Mouse (Mus musculus) G1E (cell line): ENCODE measurements at regions not wholly inside any gene's neighbourhood (a gene's known extent, or its start where the extent isn't known, plus 50 kb on each side); places are given as distances from the start of the nearest gene placed in this dataset.

Experiments
- ATAC-seq: 2 replicates; pipeline ENCODE4 v1.8.0; 2016; ENCODE audit warnings: mild to moderate bottlenecking; ENCODE audit not compliant: insufficient number of reproducible peaks, poor library complexity, low FRiP score, severe bottlenecking; ENCODE audit errors: extremely low read depth
- DNase-seq: peaks from one replicate; pipeline ENCODE4 v3.0.0; 2012; ENCODE audit warnings: low spot score
- H3K27me3 ChIP-seq: 2 replicates; pipeline ENCODE4 v1.6.1; 2012; ENCODE audit warnings: mild to moderate bottlenecking, low read length, inconsistent platforms; ENCODE audit not compliant: insufficient read depth
- H3K36me3 ChIP-seq: replicated peaks from 2 replicates; pipeline ENCODE3; 2012; ENCODE audit warnings: mild to moderate bottlenecking, inconsistent platforms
- H3K4me1 ChIP-seq: 2 replicates; pipeline ENCODE4 v1.6.1; 2012; ENCODE audit warnings: low read depth, low read length, inconsistent platforms, mixed read lengths; ENCODE audit not compliant: insufficient read depth
- H3K4me3 ChIP-seq: 2 replicates; pipeline ENCODE4 v1.5.1; 2012; ENCODE audit warnings: low read depth, mild to moderate bottlenecking, inconsistent platforms, low read length, moderate library complexity, mixed read lengths
- H3K9me3 ChIP-seq: replicated peaks from 2 replicates; pipeline ENCODE4 v1.6.1; 2012; ENCODE audit warnings: inconsistent platforms
- CTCF ChIP-seq: IDR thresholded peaks from 2 replicates; pipeline ENCODE4 v1.5.1; 2012; ENCODE audit warnings: low read depth, low read length, inconsistent platforms, mixed read lengths
- GATA1 ChIP-seq: IDR thresholded peaks from 2 replicates; pipeline ENCODE4 v1.6.1; 2012; ENCODE audit warnings: borderline replicate concordance, low read length, inconsistent platforms, mixed read lengths
- GATA2 ChIP-seq: IDR thresholded peaks from 2 replicates; pipeline ENCODE4 v1.6.1; 2012; ENCODE audit warnings: low read depth, low read length, inconsistent platforms, borderline replicate concordance
- POLR2AphosphoS5 ChIP-seq: IDR thresholded peaks from 2 replicates; pipeline ENCODE4 v1.6.1; 2012; ENCODE audit warnings: low read depth, low read length, inconsistent platforms; ENCODE audit not compliant: insufficient replicate concordance
- TAL1 ChIP-seq: conservative IDR thresholded peaks from 2 replicates; pipeline ENCODE4 v1.6.1; 2012; ENCODE audit warnings: low read depth, low read length, inconsistent platforms, mixed read lengths

DNA sequence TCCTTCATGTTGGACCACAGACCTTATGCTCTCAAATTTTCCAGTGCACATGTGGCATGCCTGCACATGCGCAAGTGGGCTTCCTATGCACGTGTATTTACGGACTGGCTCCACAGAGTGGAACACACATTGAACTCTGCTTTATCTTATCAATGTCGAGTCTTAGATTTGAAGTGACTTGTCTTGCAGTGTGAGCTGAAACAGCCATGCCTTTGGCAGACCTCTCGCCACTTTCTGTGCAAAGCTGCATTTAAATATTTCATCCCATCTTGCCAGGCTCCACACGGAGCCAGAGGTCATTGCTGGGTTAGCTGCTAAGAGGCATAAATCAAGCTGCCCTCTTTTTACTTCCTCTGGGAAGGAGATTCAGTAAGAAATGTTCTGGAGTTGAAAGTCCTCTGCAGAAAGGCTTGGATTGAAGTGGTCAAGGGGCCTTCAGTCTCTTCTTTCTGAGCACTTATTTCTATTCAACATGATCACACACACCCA, 248.4 kb downstream of the Eipr1 start:
- ATAC-seq (no peak), DNase-seq (no peak)
- no peaks in the 10 kb centered on the region for H3K36me3 ChIP-seq
- no peak for TF ChIP-seq GATA2
- no peak for TF ChIP-seq TAL1
- TF ChIP-seq POLR2AphosphoS5 = no peak
- TF ChIP-seq GATA1 = no peak
- TF ChIP-seq CTCF = no peak
- no peaks in the 10 kb centered on the region for H3K4me1 ChIP-seq
- H3K9me3 ChIP-seq = peaks cover 51% of the 10 kb centered on the region
- no peak overlapping the region for H3K4me3 ChIP-seq
- no peaks in the 10 kb centered on the region; the same call in 1 of the 2 replicates for H3K27me3 ChIP-seq

DNA sequence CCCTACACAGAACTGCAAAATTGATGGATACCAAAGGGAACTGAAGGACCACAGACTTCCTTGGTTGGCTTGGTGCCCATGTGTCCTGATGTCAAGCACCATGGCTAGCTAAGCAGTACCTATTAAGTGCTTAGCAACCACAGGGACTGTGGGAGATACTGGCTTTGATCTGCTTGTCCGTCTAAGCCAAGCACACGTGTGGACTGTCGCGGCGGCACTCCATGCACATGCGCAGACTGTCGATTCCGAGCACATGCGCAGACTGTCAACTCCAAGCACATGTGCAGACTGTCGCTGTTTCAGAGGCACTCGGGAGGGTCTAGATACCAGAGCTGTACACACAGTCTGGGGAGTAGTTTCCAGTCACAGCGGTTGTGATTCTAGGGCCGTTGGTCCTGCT, 252.9 kb downstream of the Eipr1 start:
- H3K4me3 ChIP-seq = no peak overlapping the region
- no peak for TF ChIP-seq CTCF
- TF ChIP-seq GATA2 = no peak
- no peaks in the 10 kb centered on the region for H3K36me3 ChIP-seq
- H3K27me3 ChIP-seq = no peaks in the 10 kb centered on the region; the same call in 1 of the 2 replicates
- H3K4me1 ChIP-seq = no peaks in the 10 kb centered on the region
- peaks cover 47% of the 10 kb centered on the region for H3K9me3 ChIP-seq
- DNase-seq (no peak), ATAC-seq (no peak)

DNA sequence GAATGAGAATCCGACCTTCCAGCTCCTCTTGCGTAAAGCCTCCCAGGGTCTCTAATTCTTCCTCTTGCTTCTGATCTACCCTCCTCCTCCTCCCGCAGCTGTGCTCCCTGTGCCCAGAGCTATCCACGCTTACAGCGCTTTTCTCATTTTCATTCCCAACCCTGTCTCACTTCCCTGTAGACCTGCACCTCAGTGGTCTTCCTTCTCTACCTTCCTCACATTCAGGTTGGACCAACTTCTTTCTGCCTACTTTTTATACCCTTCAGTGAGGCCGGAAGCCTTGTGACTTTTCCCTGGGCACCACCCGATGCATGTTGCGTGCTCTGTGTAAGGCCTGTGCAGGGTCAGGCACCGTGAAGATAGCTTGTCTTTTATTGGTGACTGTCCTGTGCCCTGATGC, 263.0 kb downstream of the Eipr1 start:
- H3K4me1 ChIP-seq = no peaks in the 10 kb centered on the region
- no peaks in the 10 kb centered on the region for H3K27me3 ChIP-seq
- no peaks in the 10 kb centered on the region for H3K36me3 ChIP-seq
- TF ChIP-seq POLR2AphosphoS5 (no peak), GATA2 (no peak), GATA1 (no peak), CTCF (no peak), TAL1 (no peak)
- ATAC-seq (no peak), DNase-seq (no peak)
- peaks cover 51% of the 10 kb centered on the region for H3K9me3 ChIP-seq
- H3K4me3 ChIP-seq = no peak overlapping the region

DNA sequence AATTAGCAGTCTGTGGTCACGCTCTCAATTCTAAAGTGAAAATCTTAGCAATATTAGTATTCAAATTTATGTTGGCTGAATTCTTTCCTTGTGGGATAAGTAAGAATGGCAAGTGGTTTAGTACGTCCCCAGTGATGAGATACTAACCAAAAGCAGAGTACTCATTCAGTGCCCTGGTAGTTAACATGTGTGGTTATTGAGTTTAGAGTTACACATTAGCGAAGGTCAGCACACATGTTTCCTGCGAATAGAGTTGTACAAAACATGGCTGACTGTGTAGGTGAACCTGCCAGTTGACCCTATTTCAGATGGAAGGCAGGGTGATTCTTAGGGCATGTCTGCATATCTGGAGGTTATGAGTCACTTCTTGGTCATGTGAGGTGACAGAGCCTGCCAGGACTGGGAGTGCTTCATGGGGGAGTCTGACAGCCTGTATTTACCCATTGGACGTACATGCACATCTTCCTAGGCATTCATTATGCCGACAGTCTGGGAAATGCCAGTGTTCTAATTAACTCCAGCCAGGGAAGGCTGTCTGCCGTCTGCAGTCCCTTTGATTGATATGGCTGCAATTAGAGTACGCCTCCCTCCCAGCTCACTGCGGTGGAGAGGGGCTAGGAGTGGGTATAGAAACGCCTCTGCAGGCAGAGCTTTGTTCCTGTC, 263.7 kb downstream of the Eipr1 start:
- ATAC-seq = no peak
- no peak for DNase-seq
- Histone ChIP-seq H3K4me3 (no peak overlapping the region), H3K9me3 (peaks cover 51% of the 10 kb centered on the region), H3K36me3 (no peaks in the 10 kb centered on the region), H3K27me3 (no peaks in the 10 kb centered on the region), H3K4me1 (no peaks in the 10 kb centered on the region)
- TF ChIP-seq TAL1 (no peak), GATA1 (no peak), POLR2AphosphoS5 (no peak), CTCF (no peak), GATA2 (no peak)

DNA sequence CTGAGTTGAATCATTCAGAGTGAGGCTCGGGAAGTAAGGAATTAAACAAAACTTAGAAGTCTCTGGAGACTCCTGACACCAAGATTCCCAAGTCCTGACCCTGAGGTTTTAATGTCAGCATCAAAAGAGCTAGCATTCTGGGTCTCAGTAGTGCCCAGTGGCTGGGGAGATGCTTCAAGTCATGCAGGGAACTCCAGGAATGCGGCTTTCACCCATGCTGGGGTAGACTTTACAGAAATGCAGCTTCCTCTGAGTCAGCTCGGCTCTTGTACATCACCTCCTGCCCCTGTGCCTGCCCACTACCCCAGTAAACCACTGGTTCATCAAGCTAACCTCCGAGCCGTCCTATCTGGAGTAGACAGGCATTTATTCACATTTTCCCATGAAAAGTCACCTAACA, 269.5 kb downstream of the Eipr1 start:
- H3K4me3 ChIP-seq = no peak overlapping the region
- no peak for TF ChIP-seq CTCF
- no peak for TF ChIP-seq GATA2
- TF ChIP-seq TAL1 = no peak
- no peak for TF ChIP-seq POLR2AphosphoS5
- TF ChIP-seq GATA1 = no peak
- H3K9me3 ChIP-seq = peaks cover 44% of the 10 kb centered on the region
- ATAC-seq = no peak
- no peak for DNase-seq
- no peaks in the 10 kb centered on the region for H3K4me1 ChIP-seq
- no peaks in the 10 kb centered on the region for H3K27me3 ChIP-seq
- no peaks in the 10 kb centered on the region for H3K36me3 ChIP-seq

DNA sequence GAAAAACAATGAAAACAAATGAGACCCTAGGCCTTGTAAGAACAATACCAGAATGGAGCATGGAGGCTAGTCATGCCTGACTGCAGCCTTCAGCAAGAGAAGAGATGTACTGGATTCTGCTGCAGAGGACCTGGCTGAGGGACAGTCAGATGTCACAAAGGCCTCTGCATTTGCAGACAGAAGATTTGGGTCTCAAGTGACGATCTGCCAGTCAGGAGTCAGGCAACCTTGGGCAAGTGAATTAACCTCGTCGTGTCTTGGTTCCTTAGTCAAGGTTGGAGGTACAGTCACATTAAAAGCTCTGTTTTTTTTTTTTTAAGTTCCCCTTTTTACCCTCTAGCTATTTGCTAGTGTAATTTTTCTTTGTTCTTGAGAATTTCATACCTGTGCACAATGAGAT, 276.6 kb downstream of the Eipr1 start:
- no peak for DNase-seq
- TF ChIP-seq POLR2AphosphoS5 = no peak
- no peak for TF ChIP-seq GATA2
- TF ChIP-seq CTCF = no peak
- no peak for TF ChIP-seq TAL1
- no peak for TF ChIP-seq GATA1

More for the DNA sequence above, 276.6 kb downstream of the Eipr1 start:
- Histone ChIP-seq H3K4me1 (no peaks in the 10 kb centered on the region), H3K36me3 (no peaks in the 10 kb centered on the region), H3K4me3 (no peak overlapping the region), H3K27me3 (no peaks in the 10 kb centered on the region), H3K9me3 (peaks cover 22% of the 10 kb centered on the region)
- ATAC-seq = no peak
